Mouse (Mus musculus) midbrain, embryonic 11.5 days (tissue): ENCODE measurements around the gene Pde1a. TPM values are rescaled to one million over a fixed set of nuclear protein-coding genes. Genes with fewer than 3 reads are reported as not detected.

ENCODE experiments used
- ATAC-seq: fragments of 200-750 bp; cut with Nextera tagmentation; 2 replicates; pipeline ENCODE4 v1.8.0; 2017; ENCODE audit warnings: moderate TSS enrichment, moderate library complexity; ENCODE audit not compliant: low FRiP score
- DNase-seq: peaks from one replicate; pipeline ENCODE4 v3.0.0; 2015; ENCODE audit warnings: low spot score; ENCODE audit errors: missing footprints
- H3K27ac ChIP-seq: fragments of 300-500 bp; sonication (generic); 2 replicates; pipeline ENCODE4 v1.5.1; 2014; ENCODE audit warnings: low read depth, low read length
- H3K27me3 ChIP-seq: fragments of 300-500 bp; sonication (generic); 2 replicates; pipeline ENCODE4 v1.6.1; 2014; ENCODE audit warnings: mild to moderate bottlenecking, low read length, moderate library complexity, mixed read lengths; ENCODE audit not compliant: control insufficient read depth, insufficient read depth
- H3K36me3 ChIP-seq: fragments of 300-500 bp; sonication (generic); 2 replicates; pipeline ENCODE4 v1.6.1; 2014; ENCODE audit warnings: mild to moderate bottlenecking, low read length, moderate library complexity, mixed read lengths; ENCODE audit not compliant: control insufficient read depth, insufficient read depth
- H3K4me1 ChIP-seq: fragments of 300-500 bp; sonication (generic); 2 replicates; pipeline ENCODE4 v1.6.1; 2014; ENCODE audit warnings: low read length; ENCODE audit not compliant: control insufficient read depth, insufficient read depth
- H3K4me2 ChIP-seq: fragments of 300-500 bp; sonication (generic); 2 replicates; pipeline ENCODE4 v1.6.1; 2014; ENCODE audit warnings: mild to moderate bottlenecking, moderate library complexity
- H3K4me3 ChIP-seq: fragments of 300-500 bp; sonication (generic); 2 replicates; pipeline ENCODE4 v1.5.1; 2014; ENCODE audit warnings: low read depth, low read length
- H3K9ac ChIP-seq: fragments of 300-500 bp; sonication (generic); 2 replicates; pipeline ENCODE4 v1.6.1; 2014; ENCODE audit warnings: low read length
- H3K9me3 ChIP-seq: fragments of 300-500 bp; sonication (generic); 2 replicates; pipeline ENCODE4 v1.6.1; 2016; ENCODE audit warnings: low read length; ENCODE audit not compliant: control insufficient read depth
- WGBS: fragments of 180-500 bp; shearing (Covaris S2); extraction: QIAGEN DNeasy Blood & Tissue Kit; methylation state at CpG from one replicate; pipeline ENCODE4 v1.1.7; 2014; 5-methylcytosine and 5-hydroxymethylcytosine counted together
- polyA plus RNA-seq: library from polyadenylated mRNA; unstranded; fragments of >200 nt; fragmentation: Nextera tagmentation; extraction: Ambion mirVana; gene quantifications from 2 replicates; pipeline ENCODE4 v1.2.1, GENCODE M21; 2014

The Pde1a gene
- polyA plus RNA-seq, 1 experiment from 2014 or later = 1.2 TPM

- whole genome bisulfite sequencing = 90% methylated on average over 4 of the region's 4 CpGs
- no peak overlapping the region for H3K27ac ChIP-seq
Measured at GRCm38 (mm10) chr2:79825853-79826252, 303.4 kb downstream of the Pde1a start.

GRCm38 (mm10) chr2:79819543-79819942 is 309.7 kb downstream of the Pde1a start:
- Histone ChIP-seq H3K4me3 (no peak overlapping the region), H3K27me3 (no peaks in the 10 kb centered on the region), H3K4me2 (no peak overlapping the region), H3K9me3 (no peaks in the 10 kb centered on the region), H3K36me3 (no peaks in the 10 kb centered on the region), H3K27ac (no peak overlapping the region), H3K9ac (no peak overlapping the region), H3K4me1 (no peaks in the 10 kb centered on the region)
- ATAC-seq (peak; percentile 44; the same call in 1 of the 2 replicates), DNase-seq (no peak)
- 59% methylated on average over 3 of the region's 3 CpGs for WGBS

More at GRCm38 (mm10) chr2:79825853-79826252, 303.4 kb downstream of the Pde1a start:
- Histone ChIP-seq H3K4me1 (no peaks in the 10 kb centered on the region), H3K4me3 (no peak overlapping the region), H3K9ac (no peak overlapping the region), H3K9me3 (no peaks in the 10 kb centered on the region), H3K36me3 (no peaks in the 10 kb centered on the region), H3K4me2 (no peak overlapping the region), H3K27me3 (no peaks in the 10 kb centered on the region)
- DNase-seq = no peak
- ATAC-seq = no peak

- DNase-seq (no peak), ATAC-seq (no peak)
- H3K27me3 ChIP-seq = no peaks in the 10 kb centered on the region
- 69% methylated on average over 3 of the region's 3 CpGs for WGBS
- H3K27ac ChIP-seq = no peak overlapping the region
- H3K4me2 ChIP-seq = no peak overlapping the region
- no peak overlapping the region for H3K9ac ChIP-seq
- no peaks in the 10 kb centered on the region for H3K4me1 ChIP-seq
- H3K9me3 ChIP-seq = no peaks in the 10 kb centered on the region
- no peaks in the 10 kb centered on the region for H3K36me3 ChIP-seq
- no peak overlapping the region for H3K4me3 ChIP-seq
Measured at GRCm38 (mm10) chr2:79815708-79816484, 313.4 kb downstream of the Pde1a start.

GRCm38 (mm10) chr2:79798627-79799026 is 330.6 kb downstream of the Pde1a start:
- Histone ChIP-seq H3K9me3 (no peaks in the 10 kb centered on the region), H3K27ac (no peak overlapping the region), H3K4me2 (no peak overlapping the region), H3K4me1 (0 out of 2 replicates have a peak, but pooled peaks cover 2% of the 10 kb centered on the region), H3K4me3 (no peak overlapping the region), H3K27me3 (no peaks in the 10 kb centered on the region), H3K9ac (no peak overlapping the region), H3K36me3 (no peaks in the 10 kb centered on the region)
- ATAC-seq (peak; percentile 76), DNase-seq (no peak)
- WGBS = 41% methylated on average over 7 of the region's 7 CpGs

- 67% methylated on average over 2 of the region's 2 CpGs for WGBS
- no peak overlapping the region for H3K27ac ChIP-seq
Measured at GRCm38 (mm10) chr2:79797444-79797843, 331.8 kb downstream of the Pde1a start.

GRCm38 (mm10) chr2:79793186-79793585 is 336.1 kb downstream of the Pde1a start:
- Histone ChIP-seq H3K9ac (no peak overlapping the region), H3K36me3 (no peaks in the 10 kb centered on the region), H3K9me3 (no peaks in the 10 kb centered on the region), H3K27me3 (no peaks in the 10 kb centered on the region), H3K27ac (no peak overlapping the region), H3K4me3 (no peak overlapping the region), H3K4me2 (no peak overlapping the region), H3K4me1 (no peaks in the 10 kb centered on the region)
- 93% methylated on average over 2 of the region's 2 CpGs for WGBS
- ATAC-seq (no peak), DNase-seq (no peak)

More at GRCm38 (mm10) chr2:79797444-79797843, 331.8 kb downstream of the Pde1a start:
- Histone ChIP-seq H3K4me3 (no peak overlapping the region), H3K27me3 (no peaks in the 10 kb centered on the region), H3K36me3 (no peaks in the 10 kb centered on the region), H3K9me3 (no peaks in the 10 kb centered on the region), H3K4me1 (0 out of 2 replicates have a peak, but pooled peaks cover 2% of the 10 kb centered on the region), H3K9ac (no peak overlapping the region), H3K4me2 (no peak overlapping the region)
- ATAC-seq (no peak), DNase-seq (no peak)

GRCm38 (mm10) chr2:79786467-79786866 is 342.8 kb downstream of the Pde1a start:
- Histone ChIP-seq H3K27ac (no peak overlapping the region), H3K9me3 (no peaks in the 10 kb centered on the region), H3K4me2 (no peak overlapping the region), H3K27me3 (no peaks in the 10 kb centered on the region), H3K4me1 (no peaks in the 10 kb centered on the region), H3K4me3 (no peak overlapping the region), H3K9ac (no peak overlapping the region), H3K36me3 (no peaks in the 10 kb centered on the region)
- peak; percentile 75 for DNase-seq
- ATAC-seq = no peak
- 89% methylated on average over 11 of the region's 11 CpGs for WGBS

- Histone ChIP-seq H3K9ac (no peak overlapping the region), H3K4me1 (no peaks in the 10 kb centered on the region), H3K36me3 (no peaks in the 10 kb centered on the region), H3K9me3 (no peaks in the 10 kb centered on the region), H3K4me2 (no peak overlapping the region), H3K27me3 (no peaks in the 10 kb centered on the region), H3K4me3 (no peak overlapping the region), H3K27ac (no peak overlapping the region)
- ATAC-seq = no peak
- WGBS = 63% methylated on average over 8 of the region's 8 CpGs
- DNase-seq = peak; percentile 82
Measured at GRCm38 (mm10) chr2:79785541-79786134, 343.6 kb downstream of the Pde1a start.
